ENCODE assay signal across 11 mouse cellular contexts in genomic region chr5:69339623-69339970, GRCm38 (mm10). TPM values are rescaled to one million over a fixed set of nuclear protein-coding genes. Genes with fewer than 3 reads are reported as not detected.
DNase-seq lines count a peak whose midpoint lies in the region; ATAC-seq lines count a peak whose summit lies in the region.
"Had no signal": no experiment of that assay in that cellular context is flagged by ENCODE, and none has a peak within 500 bp of the region (broad histone marks: within the 10 kb centered on the region; RNA-seq: fewer than 3 reads in every experiment).

No protein-coding gene starts in this region.

- peaks cover 6% of the 10 kb centered on the region; the same call in 1 of the 2 replicates for H3K4me1 ChIP-seq in midbrain, embryonic 11.5 days (ENCODE audit: control insufficient read depth, insufficient read depth, low read length)

- no peaks in the 10 kb centered on the region for H3K9me3 ChIP-seq in midbrain, embryonic 11.5 days (ENCODE audit: control insufficient read depth, low read length)

- ATAC-seq in cerebellum, adult (ENCODE audit: insufficient number of reproducible peaks, low FRiP score, low TSS enrichment): no peak
- no peak for ATAC-seq in midbrain, embryonic 11.5 days (ENCODE audit: low FRiP score)
- no peak for ATAC-seq in erythroid progenitor cell, adult 5-6 weeks (replicated peaks; ENCODE audit: low FRiP score, poor library complexity, severe bottlenecking)
- ATAC-seq: Patski had no signal

- H3K36me3 ChIP-seq in midbrain, embryonic 11.5 days (ENCODE audit: control insufficient read depth, insufficient read depth, low read length): no peaks in the 10 kb centered on the region

- H3K9ac ChIP-seq in midbrain, embryonic 11.5 days (ENCODE audit: low read length): no peak overlapping the region

- no peak overlapping the region for H3K27ac ChIP-seq in midbrain, embryonic 11.5 days (ENCODE audit: low read depth, low read length)

- 82% methylated on average over 6 of the region's 6 CpGs for WGBS in midbrain, embryonic 11.5 days

- peaks cover 12% of the 10 kb centered on the region for H3K27me3 ChIP-seq in midbrain, embryonic 11.5 days (ENCODE audit: control insufficient read depth, insufficient read depth, low read length)

- H3K4me2 ChIP-seq in midbrain, embryonic 11.5 days: no peak overlapping the region; the same call in 1 of the 2 replicates

- H3K4me3 ChIP-seq in midbrain, embryonic 11.5 days (ENCODE audit: low read depth, low read length): no peak overlapping the region; the same call in 1 of the 2 replicates

- peak; percentile 38 to 58 for DNase-seq in cerebellum, adult 18-20 months
- peak; percentile 4 for DNase-seq in right cerebral cortex, postnatal 25 days
- no peak for DNase-seq in right cerebral cortex, postnatal 14 days
- peak; percentile 86 for DNase-seq in midbrain, embryonic 11.5 days (ENCODE audit: low spot score, missing footprints)
- DNase-seq in gastrocnemius, adult 8-10 months (ENCODE audit: low spot score in 2 of 2): no peak
- DNase-seq in kidney, postnatal 4 days: no peak
- DNase-seq: spleen, adult 18-20 months had no signal

RNA-seq across cellular contexts. Expression of gene Kctd8, which starts 1.9 kb away (rescaled TPM):
- polyA plus RNA-seq in midbrain, embryonic 11.5 days (2014; fragmentation: Nextera tagmentation; extraction: Ambion mirVana): 2.5 and 2.6 TPM in 2 replicates
- not detected for total RNA-seq in gastrocnemius, adult 8-10 months (2022)
- not detected in 2 replicates for total RNA-seq in erythroid progenitor cell, adult 5-6 weeks (2015; ENCODE audit: low replicate concordance)
- not detected in 2 replicates for total RNA-seq in erythroid progenitor cell, adult 5-6 weeks (2017; ENCODE audit: low replicate concordance)
- total RNA-seq: megakaryocyte-erythroid progenitor cell, adult 5-6 weeks had no signal
- polyA plus RNA-seq: Patski had no signal

Comparison
In these comparisons a context has a peak if more than half of its experiments do, and no peak if none do; other contexts are left out.
1. DNase-seq: peak in cerebellum, adult 18-20 months (2 of 2), right cerebral cortex, postnatal 25 days (single experiment) and midbrain, embryonic 11.5 days (single experiment); none in right cerebral cortex, postnatal 14 days (single experiment), gastrocnemius, adult 8-10 months (0 of 2) and kidney, postnatal 4 days (0 of 2).